Comparison of ENCODE assay signal across 10 mouse cellular contexts in genomic region chr13:54457062-54457461, GRCm38 (mm10). TPM values are rescaled to one million over a fixed set of nuclear protein-coding genes. Genes with fewer than 3 reads are reported as not detected.
DNase-seq lines count a peak whose midpoint lies in the region; TF ChIP-seq lines count a peak whose summit lies in the region.
"Had no signal": no experiment of that assay in that cellular context is flagged by ENCODE, and none has a peak within 500 bp of the region (broad histone marks: within the 10 kb centered on the region; RNA-seq: fewer than 3 reads in every experiment).

No protein-coding gene starts in this region.

- WGBS in cerebellum, adult 2 months, result 72% methylated on average over 2 of the region's 2 CpGs
- 86% methylated on average over 2 of the region's 2 CpGs for WGBS in thymus, adult 2 months

- no peak overlapping the region for H3K27ac ChIP-seq in cerebellum, adult 2 months (ENCODE audit: insufficient read depth, low read length)
- H3K27ac ChIP-seq in thymus, adult 2 months (ENCODE audit: control insufficient read depth, insufficient read depth, low read length), result no peak overlapping the region
- H3K27ac ChIP-seq: midbrain, embryonic 12.5 days; stomach, embryonic 15.5 days had no signal

- H3K4me3 ChIP-seq in cerebellum, adult 2 months (replicated peaks; ENCODE audit: insufficient read depth, low read depth, low read length), result no peak overlapping the region
- no peak overlapping the region for H3K4me3 ChIP-seq in thymus, adult 2 months (ENCODE audit: control insufficient read depth, insufficient read depth, low read length)
- H3K4me3 ChIP-seq: midbrain, embryonic 12.5 days; stomach, embryonic 15.5 days had no signal

- DNase-seq in cerebellum, adult 2 months, result no peak
- no peak for DNase-seq in cerebellum, adult 9-10 months
- peak; percentile 32 for DNase-seq in thymus, adult 2 months
- DNase-seq in thymus, adult 18-20 months, result no peak
- DNase-seq in kidney, postnatal 25 days, result peak; percentile 52 to 60
- DNase-seq in thymus, postnatal 36 days, result peak; percentile 19 to 38
- DNase-seq in MN1 (ENCODE audit: low spot score), result no peak
- DNase-seq in cerebellum, adult 9-11 months, result no peak

- peak; percentile 60; the same call in 1 of the 2 replicates for TF ChIP-seq CTCF in cerebellum, adult 2 months (IDR thresholded peaks at IDR 0.05; ENCODE audit: borderline replicate concordance, insufficient read depth, low read depth, low read length)
- TF ChIP-seq CTCF in thymus, adult 2 months (IDR thresholded peaks at IDR 0.05; ENCODE audit: borderline replicate concordance, control insufficient read depth, extremely low read depth, insufficient read depth, low read length, poor library complexity), result no peak

- peaks cover 42% of the 10 kb centered on the region for H3K36me3 ChIP-seq in thymus, adult 2 months (ENCODE audit: control insufficient read depth, insufficient read depth, low read length)

- no peak for TF ChIP-seq POLR2A in cerebellum, adult 2 months (IDR thresholded peaks at IDR 0.05; ENCODE audit: borderline replicate concordance, insufficient read depth, low read length)
- TF ChIP-seq POLR2A in thymus, adult 2 months (IDR thresholded peaks at IDR 0.05; ENCODE audit: control insufficient read depth, extremely low read depth, insufficient read depth, low read length, poor library complexity), result no peak

- H3K27me3 ChIP-seq in cerebellum, adult 2 months (ENCODE audit: control insufficient read depth, insufficient read depth, low read length), result no peaks in the 10 kb centered on the region
- H3K27me3 ChIP-seq in thymus, adult 2 months (ENCODE audit: control insufficient read depth, insufficient read depth, low read length), result no peaks in the 10 kb centered on the region
- H3K27me3 ChIP-seq: midbrain, embryonic 12.5 days; stomach, embryonic 15.5 days had no signal

- H3K4me1 ChIP-seq in cerebellum, adult 2 months (ENCODE audit: control insufficient read depth, insufficient read depth, low read length), result no peaks in the 10 kb centered on the region
- no peaks in the 10 kb centered on the region for H3K4me1 ChIP-seq in thymus, adult 2 months (replicated peaks; ENCODE audit: control insufficient read depth, insufficient read depth, low read length)
- H3K4me1 ChIP-seq: midbrain, embryonic 12.5 days; stomach, embryonic 15.5 days had no signal

RNA-seq across cellular contexts. Expression of gene Thoc3, which starts 11.6 kb away (rescaled TPM):
- 35.6 and 36.2 TPM in 2 replicates for polyA plus RNA-seq in cerebellum, adult 2 months (2012; rRNA removed)
- polyA plus RNA-seq in thymus, adult 2 months (2012; rRNA removed), result 51.1 and 69.3 TPM in 2 replicates

RNA-seq across cellular contexts. Expression of gene Simc1, which starts 46.5 kb away (rescaled TPM):
- polyA plus RNA-seq in cerebellum, adult 2 months (2012; rRNA removed), result 20.2 and 21.5 TPM in 2 replicates
- polyA plus RNA-seq in thymus, adult 2 months (2012; rRNA removed), result 11.6 and 12.4 TPM in 2 replicates

Comparison
In these comparisons a context has a peak if more than half of its experiments do, and no peak if none do; other contexts are left out.
1. DNase-seq: peak in thymus, adult 2 months (single experiment), kidney, postnatal 25 days (2 of 2) and thymus, postnatal 36 days (2 of 2); none in cerebellum, adult 2 months (0 of 2), cerebellum, adult 9-10 months (single experiment), thymus, adult 18-20 months (0 of 2), MN1 (single experiment) and cerebellum, adult 9-11 months (single experiment).